Mouse (Mus musculus): ENCODE data around the gene Atp6v0b.
A peak's percentile ranks its signal among the peaks of the same experiment; 100 is the strongest.

Gene Atp6v0b

GRCm38 (mm10) chr4:117836204-117836767 is 50.8 kb downstream of the Atp6v0b start:
- DNase-seq (ENCODE audit: low spot score): peak; percentile 67

GRCm38 (mm10) chr4:117835531-117836111 is 51.5 kb downstream of the Atp6v0b start:
- no peak for DNase-seq (ENCODE audit: low spot score)

- DNase-seq (ENCODE audit: low spot score): no peak
These were observed 52.1 kb downstream of the Atp6v0b start for GRCm38 (mm10) chr4:117834845-117835530.

- DNase-seq (ENCODE audit: low spot score): no peak
These were observed 52.7 kb downstream of the Atp6v0b start, which contains the start of gene Slc6a9 for GRCm38 (mm10) chr4:117834457-117834844. Slc6a9 (plus strand) TSS chr4:117834506.

Data from urinary bladder, postnatal 10 days (tissue).